Comparison of ENCODE assay signal across 8 mouse cellular contexts in genomic region chr14:74731221-74732078, GRCm38 (mm10). TPM values are rescaled to one million over a fixed set of nuclear protein-coding genes. Genes with fewer than 3 reads are reported as not detected.
DNase-seq lines count a peak whose midpoint lies in the region; ATAC-seq and TF ChIP-seq lines count a peak whose summit lies in the region.

No protein-coding gene starts in this region.

- H3K9me3 ChIP-seq in forebrain, embryonic 14.5 days (replicated peaks; ENCODE audit: control insufficient read depth, low read length) = no peaks in the 10 kb centered on the region
- no peaks in the 10 kb centered on the region for H3K9me3 ChIP-seq in neural tube, embryonic 15.5 days (replicated peaks)

- peak overlapping the region; percentile 84 for H3K9ac ChIP-seq in forebrain, embryonic 14.5 days (ENCODE audit: low read length)
- peak overlapping the region; percentile 83 for H3K9ac ChIP-seq in neural tube, embryonic 15.5 days (replicated peaks)

- H3K36me3 ChIP-seq in forebrain, embryonic 14.5 days (ENCODE audit: control insufficient read depth, insufficient read depth, low read length) = no peaks in the 10 kb centered on the region
- no peaks in the 10 kb centered on the region for H3K36me3 ChIP-seq in neural tube, embryonic 15.5 days

- no peak for TF ChIP-seq CTCF in lung, adult 2 months (IDR thresholded peaks at IDR 0.05; ENCODE audit: insufficient read depth, low read length)

- no peak for DNase-seq in lung, adult 2 months
- no peak for DNase-seq in lung, postnatal 10 days
- DNase-seq in forebrain, embryonic 14.5 days (ENCODE audit: low spot score) = no peak
- DNase-seq in kidney, postnatal 36 days = peak; percentile 52 to 67
- DNase-seq in urinary bladder, postnatal 25 days (ENCODE audit: low spot score) = no peak
- DNase-seq in adrenal gland, adult 8-10 months = no peak
- no peak for DNase-seq in ovary, postnatal 36 days (ENCODE audit: low spot score)

- peak overlapping the region; percentile 72 for H3K4me2 ChIP-seq in forebrain, embryonic 14.5 days (ENCODE audit: low read length)
- H3K4me2 ChIP-seq in neural tube, embryonic 15.5 days = peak overlapping the region; percentile 70

- H3K4me1 ChIP-seq in lung, adult 2 months (ENCODE audit: control insufficient read depth, insufficient read depth, low read length) = peaks cover 2% of the 10 kb centered on the region; the same call in 1 of the 2 replicates
- H3K4me1 ChIP-seq in forebrain, embryonic 14.5 days (ENCODE audit: control insufficient read depth, insufficient read depth, low read length) = peaks cover 10% of the 10 kb centered on the region
- H3K4me1 ChIP-seq in neural tube, embryonic 15.5 days = peaks cover 9% of the 10 kb centered on the region

- WGBS in lung, adult 2 months = 22% methylated on average over 9 of the region's 9 CpGs
- WGBS in forebrain, embryonic 14.5 days = 31% methylated on average over 9 of the region's 9 CpGs
- 26% methylated on average over 9 of the region's 9 CpGs for WGBS in neural tube, embryonic 15.5 days

- no peak overlapping the region for H3K27ac ChIP-seq in forebrain, embryonic 14.5 days (ENCODE audit: low read depth, low read length)
- peak overlapping the region; percentile 11; the same call in 1 of the 2 replicates for H3K27ac ChIP-seq in neural tube, embryonic 15.5 days (replicated peaks)

- no peak for TF ChIP-seq POLR2A in lung, adult 2 months (IDR thresholded peaks at IDR 0.05; ENCODE audit: borderline replicate concordance, extremely low read depth, low read depth, low read length)

- no peak for ATAC-seq in forebrain, embryonic 14.5 days
- ATAC-seq in neural tube, embryonic 15.5 days (ENCODE audit: low FRiP score) = no peak

- H3K4me3 ChIP-seq in lung, adult 2 months (replicated peaks; ENCODE audit: extremely low read depth, low read depth, low read length) = peak overlapping the region; percentile 68
- peak overlapping the region; percentile 81 for H3K4me3 ChIP-seq in forebrain, embryonic 14.5 days (ENCODE audit: low read depth, low read length)
- H3K4me3 ChIP-seq in neural tube, embryonic 15.5 days (replicated peaks) = peak overlapping the region; percentile 86

- H3K27me3 ChIP-seq in forebrain, embryonic 14.5 days (replicated peaks; ENCODE audit: control insufficient read depth, insufficient read depth, low read length) = no peaks in the 10 kb centered on the region
- no peaks in the 10 kb centered on the region for H3K27me3 ChIP-seq in neural tube, embryonic 15.5 days (replicated peaks)

RNA-seq across cellular contexts. Expression of gene Esd, which starts 0.6 kb away (rescaled TPM):
- polyA plus RNA-seq in lung, adult 2 months (2012; rRNA removed) = 21.7 and 49.7 TPM in 2 replicates
- 336 and 355 TPM in 2 replicates for polyA plus RNA-seq in forebrain, embryonic 14.5 days (2014; fragmentation: Nextera tagmentation; extraction: Ambion mirVana)
- 225 and 226 TPM in 2 replicates for polyA plus RNA-seq in neural tube, embryonic 15.5 days (2015; fragmentation: Nextera tagmentation; extraction: Ambion mirVana)
- total RNA-seq in adrenal gland, adult 8-10 months (2022) = 100 to 1,000 TPM; 221 to 384 (median 269) TPM

Comparison
In these comparisons a context has a peak if more than half of its experiments do, and no peak if none do; other contexts are left out.
1. DNase-seq: peak in kidney, postnatal 36 days (2 of 2); none in lung, adult 2 months (single experiment), lung, postnatal 10 days (single experiment), forebrain, embryonic 14.5 days (single experiment), urinary bladder, postnatal 25 days (single experiment), adrenal gland, adult 8-10 months (single experiment) and ovary, postnatal 36 days (single experiment).
2. Peak in every context shown above with its lines, with median percentiles within 50 percentile points of each other: H3K4me3 ChIP-seq.